Mouse (Mus musculus) MEL (cell line): ENCODE data around the gene Adm2.

Source experiments
- CHD1 ChIP-seq: IDR thresholded peaks from 2 replicates; pipeline ENCODE4 v1.6.1; 2012; ENCODE audit warnings: low read depth, mild to moderate bottlenecking, inconsistent platforms, low read length, improper control_type of control experiment
- CTCF ChIP-seq, 3 experiments: IDR thresholded peaks in 2 of 3; conservative IDR thresholded peaks in 1 of 3; 2 replicates each; pipeline ENCODE4 v1.5.1; 2011 to 2012; ENCODE audit warnings: low read length in 3 of 3, low read depth in 2 of 3, mild to moderate bottlenecking in 2 of 3, improper control_type of control experiment in 1 of 3, inconsistent platforms in 1 of 3, mixed read lengths in 1 of 3, moderate library complexity in 1 of 3; ENCODE audit not compliant: control insufficient read depth in 1 of 3, insufficient read depth in 1 of 3, poor library complexity in 1 of 3, severe bottlenecking in 1 of 3
- ELF1 ChIP-seq: IDR thresholded peaks from 2 replicates; pipeline ENCODE4 v1.6.1; 2014; ENCODE audit warnings: low read depth, mild to moderate bottlenecking, inconsistent platforms, low read length, improper control_type of control experiment, moderate library complexity
- EP300 ChIP-seq, 2 experiments: IDR thresholded peaks; 2 replicates each; pipeline ENCODE4 v1.6.1; 2011; ENCODE audit warnings: improper control_type of control experiment in 2 of 2, low read length in 2 of 2, low read depth in 1 of 2, mild to moderate bottlenecking in 1 of 2
- GATA1 ChIP-seq: IDR thresholded peaks from 2 replicates; pipeline ENCODE4 v1.6.1; 2011; ENCODE audit warnings: low read depth, low read length, improper control_type of control experiment
- KAT2A ChIP-seq: conservative IDR thresholded peaks from 2 replicates; pipeline ENCODE4 v1.6.1; 2012; ENCODE audit warnings: low read depth, low read length, improper control_type of control experiment, inconsistent platforms
- POLR2A ChIP-seq, 2 experiments: IDR thresholded peaks; 2 replicates each; pipeline ENCODE4 v1.6.1; 2011 to 2012; ENCODE audit warnings: low read length in 2 of 2, mild to moderate bottlenecking in 2 of 2, control low read depth in 1 of 2, improper control_type of control experiment in 1 of 2, low read depth in 1 of 2, moderate library complexity in 1 of 2; ENCODE audit not compliant: control insufficient read depth in 1 of 2, insufficient read depth in 1 of 2, poor library complexity in 1 of 2
- USF1 ChIP-seq: IDR thresholded peaks from 2 replicates; pipeline ENCODE4 v1.6.1; 2014; ENCODE audit warnings: low read depth, mild to moderate bottlenecking, inconsistent platforms, low read length, improper control_type of control experiment, moderate library complexity

DNA sequence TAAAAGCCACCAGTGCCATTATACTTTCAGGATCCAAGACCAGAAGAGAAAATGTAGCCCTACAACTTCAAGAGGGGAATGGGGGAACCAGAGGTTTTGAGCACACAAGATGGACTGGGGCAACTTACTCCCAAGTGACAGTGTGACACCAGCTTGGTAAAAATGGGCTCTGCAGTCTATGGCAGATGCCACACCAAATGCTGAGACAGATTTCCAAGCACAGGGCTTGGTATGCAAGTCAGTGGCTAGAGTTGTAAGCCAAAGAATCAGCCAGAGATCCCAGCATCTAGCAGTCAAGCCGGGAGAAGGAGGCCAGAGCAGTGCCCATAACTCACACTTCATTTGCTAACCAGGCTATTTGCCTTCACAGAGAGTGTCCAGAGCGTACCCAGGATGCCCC is 24.8 kb upstream of the Adm2 start:
- TF ChIP-seq CTCF (IDR thresholded peaks at IDR 0.05 in 2 of 3, conservative IDR thresholded peaks at IDR 0.05 in 1 of 3; ENCODE audit: control insufficient read depth in 1 of 3, insufficient read depth in 1 of 3, low read depth in 2 of 3, low read length in 3 of 3, poor library complexity in 1 of 3, severe bottlenecking in 1 of 3) (no peak), EP300 (IDR thresholded peaks at IDR 0.05; ENCODE audit: low read depth in 1 of 2, low read length in 2 of 2) (no peak), CHD1 (no peak), POLR2A (IDR thresholded peaks at IDR 0.05; ENCODE audit: control insufficient read depth in 1 of 2, insufficient read depth in 1 of 2, low read depth in 1 of 2, low read length in 2 of 2, poor library complexity in 1 of 2) (no peak), KAT2A (no peak), GATA1 (no peak), USF1 (no peak), ELF1 (no peak)
